Mouse (Mus musculus) midbrain, postnatal 0 days (tissue): Measurements from ENCODE around the gene AU040320. TPM values are rescaled to one million over a fixed set of nuclear protein-coding genes. Genes with fewer than 3 reads are reported as not detected.
A peak's percentile ranks its signal among the peaks of the same experiment; 100 is the strongest.

Source experiments
- ATAC-seq: fragments of 200-750 bp; cut with Nextera tagmentation; 2 replicates; pipeline ENCODE4 v1.8.0; 2017; ENCODE audit warnings: moderate number of reproducible peaks, mild to moderate bottlenecking, moderate TSS enrichment, moderate library complexity; ENCODE audit not compliant: low FRiP score
- DNase-seq: peaks from one replicate; pipeline ENCODE4 v3.0.0-alpha.2; 2015; ENCODE audit warnings: low spot score
- H3K27ac ChIP-seq: fragments of 300-500 bp; sonication (generic); 2 replicates; pipeline ENCODE4 v1.5.1; 2014; ENCODE audit warnings: low read depth, mild to moderate bottlenecking, low read length, mixed read lengths
- H3K27me3 ChIP-seq: fragments of 300-500 bp; sonication (generic); 2 replicates; pipeline ENCODE4 v1.6.1; 2014; ENCODE audit warnings: low read length, control low read depth, mixed read lengths; ENCODE audit not compliant: insufficient read depth
- H3K36me3 ChIP-seq: fragments of 300-500 bp; sonication (generic); 2 replicates; pipeline ENCODE4 v1.6.1; 2014; ENCODE audit warnings: low read length, control low read depth, mixed read lengths; ENCODE audit not compliant: insufficient read depth
- H3K4me1 ChIP-seq: fragments of 300-500 bp; sonication (generic); 2 replicates; pipeline ENCODE4 v1.6.1; 2014; ENCODE audit warnings: mild to moderate bottlenecking, control low read depth, antibody characterized with exemption, low read length, mixed read lengths; ENCODE audit not compliant: insufficient read depth
- H3K4me2 ChIP-seq: fragments of 300-500 bp; sonication (generic); 2 replicates; pipeline ENCODE4 v1.6.1; 2014; ENCODE audit warnings: low read depth, mild to moderate bottlenecking, low read length, mixed read lengths; ENCODE audit not compliant: poor library complexity, severe bottlenecking
- H3K4me3 ChIP-seq: fragments of 300-500 bp; sonication (generic); 2 replicates; pipeline ENCODE4 v1.5.1; 2014; ENCODE audit warnings: low read depth, mild to moderate bottlenecking, low read length, moderate library complexity
- H3K9ac ChIP-seq: fragments of 300-500 bp; sonication (generic); replicated peaks from 2 replicates; pipeline ENCODE4 v1.6.1; 2014; ENCODE audit warnings: mild to moderate bottlenecking, low read length, moderate library complexity, mixed read lengths; ENCODE audit not compliant: poor library complexity, severe bottlenecking
- H3K9me3 ChIP-seq: fragments of 300-500 bp; sonication (generic); 2 replicates; pipeline ENCODE4 v1.6.1; 2016; ENCODE audit warnings: low read length, control low read depth
- CTCF ChIP-seq: IDR thresholded peaks from 2 replicates; pipeline ENCODE4 v1.5.1; 2016; ENCODE audit warnings: antibody characterized with exemption, mild to moderate bottlenecking
- WGBS: fragments of 180-500 bp; shearing (Covaris S2); extraction: QIAGEN DNeasy Blood & Tissue Kit; methylation state at CpG from one replicate; pipeline ENCODE4 v1.1.7; 2014; 5-methylcytosine and 5-hydroxymethylcytosine counted together
- polyA plus RNA-seq: library from polyadenylated mRNA; unstranded; fragments of >200 nt; fragmentation: Nextera tagmentation; extraction: Ambion mirVana; gene quantifications from 2 replicates; pipeline ENCODE4 v1.2.1, GENCODE M21; 2015
- total RNA-seq: library from RNA; depleted of rRNA; stranded (reverse); fragments of >200 nt; gene quantifications from 2 replicates; pipeline ENCODE4 v1.2.3, GENCODE M21; 2014

The AU040320 gene
- total and polyA plus RNA-seq, 2 experiments from 2014 or later = 35.5 to 40.1 TPM

GRCm38 (mm10) chr4:126775182-126775581 lies 21.8 kb downstream of the AU040320 start:
- DNase-seq (no peak), ATAC-seq (no peak)
- no peaks in the 10 kb centered on the region; the same call in 1 of the 2 replicates for H3K36me3 ChIP-seq
- no peaks in the 10 kb centered on the region for H3K27me3 ChIP-seq
- WGBS = 78% methylated on average over 1 of the region's 1 CpGs
- peaks cover 7% of the 10 kb centered on the region for H3K4me1 ChIP-seq
- no peak overlapping the region for H3K27ac ChIP-seq
- H3K4me2 ChIP-seq = no peak overlapping the region
- no peak for TF ChIP-seq CTCF
- no peak overlapping the region for H3K9ac ChIP-seq
- no peak overlapping the region for H3K4me3 ChIP-seq
- no peaks in the 10 kb centered on the region for H3K9me3 ChIP-seq

GRCm38 (mm10) chr4:126779148-126779581 lies 25.8 kb downstream of the AU040320 start:
- Histone ChIP-seq H3K9me3 (no peaks in the 10 kb centered on the region), H3K4me2 (peak overlapping the region; percentile 29), H3K9ac (0 out of 2 replicates have a peak overlapping the region, but pooled peaks have one; percentile 4), H3K4me1 (peaks cover 11% of the 10 kb centered on the region), H3K4me3 (no peak overlapping the region), H3K36me3 (no peaks in the 10 kb centered on the region), H3K27ac (peak overlapping the region; percentile 67), H3K27me3 (no peaks in the 10 kb centered on the region)
- TF ChIP-seq CTCF = no peak
- ATAC-seq (peak; percentile 20; the same call in 1 of the 2 replicates), DNase-seq (peak; percentile 16)
- WGBS = 12% methylated on average over 8 of the region's 8 CpGs

GRCm38 (mm10) chr4:126779826-126780775 lies 26.8 kb downstream of the AU040320 start:
- no peak overlapping the region for H3K4me3 ChIP-seq
- TF ChIP-seq CTCF = no peak
- H3K4me1 ChIP-seq = peaks cover 11% of the 10 kb centered on the region
- no peaks in the 10 kb centered on the region for H3K36me3 ChIP-seq
- no peaks in the 10 kb centered on the region for H3K27me3 ChIP-seq
- no peak overlapping the region for H3K9ac ChIP-seq
- DNase-seq = peak; percentile 17
- peak overlapping the region; percentile 20; the same call in 1 of the 2 replicates for H3K4me2 ChIP-seq
- no peaks in the 10 kb centered on the region for H3K9me3 ChIP-seq
- no peak for ATAC-seq
- 23% methylated on average over 12 of the region's 12 CpGs for whole genome bisulfite sequencing
- peak overlapping the region; percentile 27 for H3K27ac ChIP-seq

GRCm38 (mm10) chr4:126781871-126782270 lies 28.5 kb downstream of the AU040320 start:
- H3K9me3 ChIP-seq = no peaks in the 10 kb centered on the region
- no peak overlapping the region for H3K27ac ChIP-seq
- H3K9ac ChIP-seq = no peak overlapping the region
- no peaks in the 10 kb centered on the region for H3K36me3 ChIP-seq
- 84% methylated on average over 3 of the region's 3 CpGs for WGBS
- no peak overlapping the region for H3K4me2 ChIP-seq
- DNase-seq (no peak), ATAC-seq (no peak)
- peaks cover 11% of the 10 kb centered on the region for H3K4me1 ChIP-seq
- TF ChIP-seq CTCF = no peak
- H3K27me3 ChIP-seq = no peaks in the 10 kb centered on the region
- H3K4me3 ChIP-seq = no peak overlapping the region

GRCm38 (mm10) chr4:126782512-126782911 lies 29.2 kb downstream of the AU040320 start:
- DNase-seq = no peak

GRCm38 (mm10) chr4:126782996-126783395 lies 29.7 kb downstream of the AU040320 start:
- no peaks in the 10 kb centered on the region for H3K27me3 ChIP-seq
- no peak overlapping the region for H3K4me2 ChIP-seq
- 62% methylated on average over 8 of the region's 8 CpGs for whole genome bisulfite sequencing
- H3K9ac ChIP-seq = no peak overlapping the region
- no peak overlapping the region for H3K4me3 ChIP-seq
- H3K27ac ChIP-seq = no peak overlapping the region
- no peaks in the 10 kb centered on the region; the same call in 1 of the 2 replicates for H3K36me3 ChIP-seq
- DNase-seq = no peak
- no peaks in the 10 kb centered on the region for H3K9me3 ChIP-seq
- H3K4me1 ChIP-seq = peaks cover 11% of the 10 kb centered on the region
- no peak for ATAC-seq
- TF ChIP-seq CTCF = no peak

More at GRCm38 (mm10) chr4:126782512-126782911, 29.2 kb downstream of the AU040320 start:
- H3K4me3 ChIP-seq = no peak overlapping the region
- H3K36me3 ChIP-seq = no peaks in the 10 kb centered on the region; the same call in 1 of the 2 replicates
- no peak for ATAC-seq
- no peak overlapping the region for H3K27ac ChIP-seq
- no peaks in the 10 kb centered on the region for H3K27me3 ChIP-seq
- no peak overlapping the region for H3K4me2 ChIP-seq
- H3K9ac ChIP-seq = no peak overlapping the region
- 86% methylated on average over 8 of the region's 8 CpGs for WGBS
- no peaks in the 10 kb centered on the region for H3K9me3 ChIP-seq
- H3K4me1 ChIP-seq = peaks cover 11% of the 10 kb centered on the region
- no peak for TF ChIP-seq CTCF
